Mouse (Mus musculus) thymus, postnatal 4 days (tissue): Measurements from ENCODE around the gene Rrp8.
A peak's percentile ranks its signal among the peaks of the same experiment; 100 is the strongest.

Source experiments
- DNase-seq: peaks from one replicate; pipeline ENCODE4 v3.0.0; 2021

Rrp8 gene

DNA sequence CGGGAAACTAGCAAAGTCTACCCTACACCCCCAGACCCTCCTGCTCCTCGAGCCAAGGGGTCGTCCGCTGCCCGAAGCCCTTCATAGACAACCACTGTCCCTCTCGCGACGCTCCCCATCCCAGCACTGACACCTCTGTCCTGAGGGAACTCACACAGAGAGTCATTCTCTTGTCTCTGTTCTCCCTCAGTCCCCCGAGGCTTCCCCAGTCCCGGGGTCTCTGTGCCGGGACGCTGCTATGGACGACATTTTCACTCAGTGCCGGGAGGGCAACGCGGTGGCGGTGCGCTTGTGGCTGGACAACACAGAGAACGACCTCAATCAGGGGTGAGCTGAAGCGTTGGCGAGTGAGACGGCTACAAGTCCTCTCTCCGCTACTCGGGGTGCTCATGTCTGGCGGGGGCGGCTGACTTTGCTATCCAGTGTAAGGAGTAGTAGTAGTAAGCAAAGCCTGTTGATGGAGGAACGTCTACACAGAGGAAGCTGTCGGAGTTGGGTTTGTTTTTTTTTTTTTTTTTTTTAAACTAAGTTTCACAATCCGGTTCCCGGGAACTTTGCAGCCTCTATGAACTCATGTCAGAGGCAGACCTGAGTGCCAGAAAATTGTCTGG lies at the start of gene Rrp8:
TSS of gene Rrp8 (minus strand) at position 475 of the 611 bp plus-strand sequence.
- peak; percentile 63 for DNase-seq

DNA sequence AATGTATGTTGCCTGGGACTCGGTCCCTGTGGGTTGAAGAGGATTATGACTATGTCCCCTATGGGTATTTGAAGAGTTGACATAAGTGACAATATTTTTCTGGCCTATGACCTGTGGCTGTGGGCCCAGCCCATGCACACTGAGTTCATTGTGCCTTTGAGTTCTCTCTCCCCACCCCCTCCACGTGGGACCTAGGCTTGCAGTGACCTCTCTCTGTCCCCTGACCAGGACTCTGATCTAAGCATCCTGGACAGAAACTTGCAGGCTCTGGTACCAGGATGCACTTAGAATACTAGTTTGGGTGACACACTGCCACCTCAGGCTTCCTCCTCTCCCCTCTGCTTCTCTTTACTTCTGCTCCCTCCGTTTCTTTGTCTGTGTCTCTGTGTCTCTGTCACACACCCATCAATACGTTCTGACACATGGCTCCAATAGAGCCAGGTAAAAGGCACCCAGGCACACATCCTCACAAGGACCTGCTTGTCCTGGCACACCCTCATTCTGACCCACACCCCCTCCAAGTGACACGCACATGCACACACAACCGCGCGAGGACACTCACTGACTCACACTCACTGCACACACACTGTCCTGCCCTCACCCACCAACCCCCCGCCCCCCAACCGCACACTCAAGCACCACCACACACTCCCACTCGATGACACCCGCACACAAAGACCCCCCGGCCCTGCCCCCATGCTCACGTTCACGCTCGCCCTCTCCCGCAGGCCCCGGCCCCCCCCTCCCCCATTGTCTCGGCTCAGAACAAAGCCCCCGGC lies 49.5 kb upstream of the Rrp8 start:
- no peak for DNase-seq

GRCm38 (mm10) chr7:105784556-105784955 lies 47.4 kb upstream of the Rrp8 start:
- no peak for DNase-seq

DNA sequence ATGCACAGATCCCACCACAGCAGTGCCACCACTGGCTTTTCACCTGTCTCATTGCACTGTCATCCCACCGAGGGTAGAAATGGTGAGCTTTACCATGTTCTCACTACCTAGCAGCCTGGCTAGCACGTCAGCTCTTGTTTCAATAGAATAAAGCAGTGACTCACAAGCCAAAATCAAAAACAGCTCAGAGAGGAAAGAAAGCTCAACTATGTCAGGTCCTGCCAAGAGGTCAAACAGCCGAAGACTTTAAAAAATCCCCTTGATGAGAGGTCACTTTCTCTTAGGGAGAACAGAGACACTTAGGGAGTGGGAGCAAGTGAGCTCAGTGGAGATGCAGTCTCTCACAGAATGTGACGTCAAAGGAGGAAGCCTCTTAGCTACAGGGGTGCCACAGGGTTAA lies 46.7 kb upstream of the Rrp8 start:
- DNase-seq = no peak

- DNase-seq = peak; percentile 69
Measured at GRCm38 (mm10) chr7:105778553-105779265, 41.5 kb upstream of the Rrp8 start.

- DNase-seq = peak; percentile 32
Measured at GRCm38 (mm10) chr7:105777797-105778552, 40.8 kb upstream of the Rrp8 start.

DNA sequence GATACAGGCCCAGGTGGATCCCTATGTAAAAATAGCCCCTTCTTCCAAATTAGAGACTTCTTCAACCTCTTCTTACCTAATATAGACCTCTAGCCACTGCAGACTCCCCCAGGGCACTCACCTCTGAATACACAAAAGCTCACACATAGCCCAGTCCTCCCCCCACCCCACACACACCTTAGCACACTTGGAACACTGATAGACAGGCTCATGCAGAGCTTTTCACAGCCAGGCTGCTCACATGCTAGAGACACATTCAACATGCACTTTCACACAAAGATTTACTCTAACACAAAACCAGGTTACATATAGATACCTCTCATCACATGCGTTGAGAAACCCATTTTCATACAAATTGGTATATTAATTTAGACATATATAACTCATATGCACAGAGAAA lies 40.1 kb upstream of the Rrp8 start:
- no peak for DNase-seq

GRCm38 (mm10) chr7:105776026-105776425 lies 38.8 kb upstream of the Rrp8 start:
- no peak for DNase-seq

GRCm38 (mm10) chr7:105774661-105775060 lies 37.5 kb upstream of the Rrp8 start:
- no peak for DNase-seq

DNA sequence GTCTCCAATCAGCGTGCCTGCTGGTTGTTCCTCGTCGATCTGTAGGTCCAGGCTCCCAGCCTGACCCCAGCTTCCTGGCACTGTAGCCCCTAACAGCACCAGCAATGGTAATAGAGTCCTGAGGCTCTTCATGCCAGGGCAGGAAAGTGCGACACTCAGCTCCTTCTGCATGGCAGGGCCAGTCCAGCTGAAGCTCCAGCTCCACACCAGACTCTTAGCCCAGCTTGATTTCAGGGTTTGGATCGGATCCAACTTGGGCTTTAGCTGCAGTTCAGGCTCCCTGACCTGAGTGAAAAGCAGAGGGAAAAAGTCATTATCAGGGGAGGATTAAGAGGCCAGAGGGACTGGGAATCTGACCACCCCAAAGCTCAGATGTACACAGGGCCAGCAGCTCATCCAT lies 35.9 kb upstream of the Rrp8 start:
- no peak for DNase-seq

GRCm38 (mm10) chr7:105772331-105772730 lies 35.1 kb upstream of the Rrp8 start:
- DNase-seq = no peak

DNA sequence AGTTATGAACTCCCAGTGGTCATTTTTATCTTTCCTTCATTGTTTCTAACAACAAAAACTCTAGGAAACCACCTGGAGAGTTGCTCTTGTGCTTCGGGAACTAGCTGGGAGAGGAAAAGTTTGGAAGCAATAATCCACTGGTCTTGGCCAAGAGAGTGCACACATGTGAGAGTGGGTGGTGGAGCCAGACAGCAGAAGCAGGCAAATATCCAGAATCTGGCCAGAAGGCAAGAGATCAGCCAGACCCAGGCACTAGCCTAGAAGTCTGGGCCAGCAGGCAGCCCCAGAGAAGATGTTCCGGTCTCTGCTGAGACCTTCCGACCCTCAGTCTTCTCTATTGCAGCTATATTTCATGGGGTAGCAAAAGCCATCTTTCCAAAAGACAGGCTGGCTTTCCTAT lies 32.8 kb upstream of the Rrp8 start:
- DNase-seq = no peak

GRCm38 (mm10) chr7:105767729-105768165 lies 30.6 kb upstream of the Rrp8 start:
- DNase-seq = no peak

- DNase-seq = no peak
Measured at GRCm38 (mm10) chr7:105764331-105764730, 27.1 kb upstream of the Rrp8 start.

DNA sequence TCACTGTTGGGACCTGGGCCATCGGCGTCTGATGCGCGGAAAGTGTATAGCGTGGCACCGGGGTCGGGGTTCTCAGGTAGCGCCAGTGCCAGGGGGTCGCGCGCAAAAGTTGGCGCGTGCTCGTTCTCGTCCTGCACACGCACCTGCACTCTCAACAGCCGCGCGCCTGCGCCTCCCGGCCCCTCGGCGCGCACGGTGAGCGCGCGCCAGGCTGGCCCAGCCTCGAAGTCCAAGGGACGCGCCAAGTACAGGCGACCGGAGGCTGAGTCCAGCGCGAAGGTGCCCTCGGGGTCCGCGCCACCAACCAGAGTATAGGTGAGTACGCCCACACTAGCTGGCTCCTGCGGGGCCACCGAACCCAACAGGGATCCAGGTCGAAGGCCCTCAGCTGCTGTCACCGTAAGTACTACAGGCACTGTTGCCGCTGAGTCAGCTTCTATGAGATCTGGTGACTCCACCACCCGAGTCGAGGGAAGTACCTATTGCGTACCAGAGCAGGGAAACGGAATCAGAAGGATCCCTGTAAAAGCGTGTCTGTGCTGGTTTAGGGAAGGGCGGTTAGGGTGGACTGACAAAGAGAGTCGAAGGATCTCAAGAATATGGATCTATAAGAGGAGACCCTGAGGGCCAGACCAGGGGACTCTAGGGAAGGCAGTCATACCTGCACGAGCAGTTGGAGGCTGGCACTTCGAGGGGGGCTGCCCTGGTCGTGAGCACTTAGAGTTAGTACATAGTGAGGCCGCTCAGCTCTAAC lies 25.5 kb upstream of the Rrp8 start:
- no peak for DNase-seq

DNA sequence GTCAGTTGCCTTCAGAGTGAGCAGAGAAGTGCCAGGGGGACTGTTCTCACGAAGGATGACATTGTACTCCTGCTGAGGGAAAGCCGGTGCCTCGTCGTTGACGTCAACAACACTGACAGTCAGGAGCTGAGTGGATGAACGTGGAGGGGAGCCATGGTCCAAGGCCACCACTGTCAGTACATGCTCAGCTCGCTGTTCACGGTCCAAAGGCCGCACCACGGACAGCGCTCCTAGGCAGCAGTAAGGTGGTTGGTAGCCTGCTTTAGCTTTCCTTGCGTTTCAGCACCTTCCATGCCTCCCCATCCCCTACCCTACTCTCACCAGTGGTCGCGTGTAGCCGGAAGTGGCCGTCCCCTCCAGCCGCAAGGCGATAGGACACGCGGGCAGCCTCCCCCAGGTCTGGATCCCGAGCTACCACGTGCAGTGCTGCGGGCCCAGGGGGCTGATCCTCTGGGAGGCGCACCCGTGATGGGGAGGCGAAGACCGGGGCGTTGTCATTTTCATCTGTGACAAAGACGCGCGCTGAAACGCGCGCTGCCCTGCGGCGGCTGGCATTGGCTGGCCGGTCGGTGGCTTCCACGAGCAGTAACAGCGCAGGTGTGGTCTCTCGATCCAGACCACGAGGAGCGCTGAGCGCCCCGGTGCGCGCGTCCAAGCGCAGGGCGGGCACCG lies 24.8 kb upstream of the Rrp8 start:
- DNase-seq = no peak

DNA sequence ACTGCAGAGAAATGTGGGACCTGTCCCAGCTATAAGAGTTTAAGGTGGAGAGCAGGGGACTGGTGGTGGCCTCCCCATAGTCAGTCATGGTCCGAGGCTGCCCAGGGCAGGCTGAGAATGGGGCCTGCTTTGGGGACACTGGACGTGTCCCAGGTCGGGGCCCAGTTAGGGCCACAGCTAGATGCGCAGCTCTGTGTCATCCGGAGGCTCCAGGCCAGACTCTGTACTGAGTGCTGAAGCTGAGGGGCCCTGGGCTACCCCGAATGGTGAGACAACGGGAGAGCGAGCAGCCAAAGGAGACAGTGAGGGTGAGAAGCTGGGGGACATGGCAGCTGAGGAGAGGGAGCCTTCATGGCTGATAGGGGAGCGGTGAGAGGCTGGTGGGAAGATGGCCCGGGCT lies 16.1 kb upstream of the Rrp8 start:
- no peak for DNase-seq

DNA sequence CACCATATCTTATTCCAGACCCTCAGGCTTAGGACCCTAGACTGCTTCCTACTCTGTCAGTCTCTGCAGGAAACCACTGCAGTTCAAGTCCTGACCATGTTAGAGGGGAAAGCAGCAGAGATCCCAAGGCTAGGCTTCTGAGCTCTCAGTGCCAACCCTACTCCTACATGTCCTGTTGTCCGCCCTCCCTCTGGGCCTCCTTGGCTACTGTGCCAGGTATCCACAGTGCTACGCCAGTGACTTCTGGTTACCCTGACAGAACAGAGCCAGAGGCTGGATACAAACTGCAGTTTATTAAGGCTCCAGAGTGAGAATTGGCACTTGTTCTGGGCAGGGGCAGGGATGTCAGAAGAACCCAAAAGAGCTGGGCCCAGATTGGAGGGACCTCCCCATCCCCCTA lies 15.5 kb upstream of the Rrp8 start:
- no peak for DNase-seq

- DNase-seq = peak; percentile 87
Measured at GRCm38 (mm10) chr7:105751491-105752433, 14.6 kb upstream of the Rrp8 start, which contains the start of gene Tpp1. TSS of gene Tpp1 (minus strand) at chr7:105752235.

GRCm38 (mm10) chr7:105747776-105748175 lies 10.6 kb upstream of the Rrp8 start:
- DNase-seq = no peak
